Mouse (Mus musculus): ENCODE measurements around the gene Runx2.

The Runx2 gene

GRCm38 (mm10) chr17:44475910-44476309, 338.7 kb downstream of the Runx2 start:
- no peak for DNase-seq (ENCODE audit: extremely low spot score, low spot score)

- no peak for DNase-seq (ENCODE audit: extremely low spot score, low spot score)
Measured at GRCm38 (mm10) chr17:44474280-44474679, 340.3 kb downstream of the Runx2 start.

- no peak for DNase-seq (ENCODE audit: extremely low spot score, low spot score)
Measured at GRCm38 (mm10) chr17:44472695-44473094, 341.9 kb downstream of the Runx2 start.

GRCm38 (mm10) chr17:44463679-44464078, 350.9 kb downstream of the Runx2 start:
- DNase-seq (ENCODE audit: extremely low spot score, low spot score), result no peak

- no peak for DNase-seq (ENCODE audit: extremely low spot score, low spot score)
Measured at GRCm38 (mm10) chr17:44460156-44460555, 354.4 kb downstream of the Runx2 start.

- DNase-seq (ENCODE audit: extremely low spot score, low spot score), result no peak
Measured at GRCm38 (mm10) chr17:44459029-44459428, 355.6 kb downstream of the Runx2 start.

- no peak for DNase-seq (ENCODE audit: extremely low spot score, low spot score)
Measured at GRCm38 (mm10) chr17:44456696-44457095, 357.9 kb downstream of the Runx2 start.

- DNase-seq (ENCODE audit: extremely low spot score, low spot score), result peak; percentile 62
Measured at GRCm38 (mm10) chr17:44455681-44456600, 358.7 kb downstream of the Runx2 start.

- DNase-seq (ENCODE audit: extremely low spot score, low spot score), result no peak
Measured at GRCm38 (mm10) chr17:44449915-44450471, 364.6 kb downstream of the Runx2 start.

All from neural tube, embryonic 10.5 days (tissue).